Mouse (Mus musculus): ENCODE measurements at regions not wholly inside any gene's neighbourhood (a gene's known extent, or its start where the extent isn't known, plus 50 kb on each side); places are given as distances from the start of the nearest gene placed in this dataset.

DNA sequence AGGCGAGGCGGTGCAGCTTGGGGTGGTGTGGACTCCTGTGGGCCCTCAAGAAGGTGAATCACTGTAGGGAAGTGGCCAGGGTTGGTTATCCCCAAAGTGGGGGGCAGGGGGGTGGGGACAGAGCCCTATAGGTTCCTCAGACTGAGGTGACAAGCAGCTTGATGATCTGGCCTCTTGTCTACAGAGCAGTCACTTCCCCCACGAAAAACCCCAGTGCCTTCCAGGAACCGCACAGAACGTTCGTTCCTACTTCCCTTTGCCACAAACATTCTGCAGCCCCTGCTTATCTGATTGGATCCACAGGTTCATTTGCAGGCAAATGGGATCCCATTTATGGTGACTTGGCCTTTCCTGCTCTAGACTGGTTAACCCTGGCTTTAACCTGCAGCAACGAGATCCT lies 141.5 kb downstream of the Tomm20 start:
- H3K9ac ChIP-seq (ENCODE audit: low read length): no peak overlapping the region
- no peak overlapping the region for H3K4me3 ChIP-seq (ENCODE audit: low read depth, low read length)
- H3K4me1 ChIP-seq (ENCODE audit: control insufficient read depth, insufficient read depth, low read length): no peaks in the 10 kb centered on the region
- no peaks in the 10 kb centered on the region for H3K9me3 ChIP-seq (ENCODE audit: control insufficient read depth, low read length)
- ATAC-seq (ENCODE audit: insufficient number of reproducible peaks, low FRiP score, low TSS enrichment, low read depth) (no peak), DNase-seq (ENCODE audit: low spot score) (no peak)
- 78% methylated on average over 7 of the region's 7 CpGs for WGBS
- H3K4me2 ChIP-seq (ENCODE audit: low read depth, severe bottlenecking): no peak overlapping the region
- H3K27me3 ChIP-seq (ENCODE audit: control insufficient read depth, insufficient read depth, low read length): no peaks in the 10 kb centered on the region
- H3K36me3 ChIP-seq (ENCODE audit: control insufficient read depth, insufficient read depth, low read length): no peaks in the 10 kb centered on the region
- H3K27ac ChIP-seq (replicated peaks; ENCODE audit: low read depth, low read length): no peak overlapping the region

DNA sequence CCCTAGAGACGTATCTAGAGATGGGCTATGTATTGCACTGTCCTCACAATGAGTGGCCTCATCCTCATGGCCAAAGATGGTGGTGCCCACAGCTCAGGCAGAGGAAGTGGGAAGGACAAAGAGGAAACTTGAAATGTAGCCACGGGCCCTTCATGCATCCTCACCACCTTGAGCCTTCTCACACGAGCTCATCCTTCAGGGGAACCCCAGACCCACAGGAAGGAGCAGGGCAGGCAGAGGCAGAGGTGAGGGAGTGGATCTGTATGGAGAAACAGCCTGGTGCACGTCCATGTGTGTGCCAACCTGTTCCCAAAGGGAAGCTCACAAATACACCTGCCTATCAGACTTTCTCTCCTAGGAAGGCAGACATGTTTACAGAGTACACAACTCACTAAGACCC lies 143.0 kb downstream of the Tomm20 start:
- ATAC-seq (ENCODE audit: insufficient number of reproducible peaks, low FRiP score, low TSS enrichment, low read depth): no peak
- H3K9ac ChIP-seq (ENCODE audit: low read length): no peak overlapping the region
- H3K9me3 ChIP-seq (ENCODE audit: control insufficient read depth, low read length): no peaks in the 10 kb centered on the region
- H3K4me3 ChIP-seq (ENCODE audit: low read depth, low read length): no peak overlapping the region
- 77% methylated on average over 4 of the region's 4 CpGs for WGBS
- H3K4me1 ChIP-seq (ENCODE audit: control insufficient read depth, insufficient read depth, low read length): no peaks in the 10 kb centered on the region
- DNase-seq (ENCODE audit: low spot score): no peak
- no peak overlapping the region for H3K4me2 ChIP-seq (ENCODE audit: low read depth, severe bottlenecking)
- H3K27ac ChIP-seq (replicated peaks; ENCODE audit: low read depth, low read length): no peak overlapping the region
- no peaks in the 10 kb centered on the region for H3K36me3 ChIP-seq (ENCODE audit: control insufficient read depth, insufficient read depth, low read length)
- H3K27me3 ChIP-seq (ENCODE audit: control insufficient read depth, insufficient read depth, low read length): no peaks in the 10 kb centered on the region

DNA sequence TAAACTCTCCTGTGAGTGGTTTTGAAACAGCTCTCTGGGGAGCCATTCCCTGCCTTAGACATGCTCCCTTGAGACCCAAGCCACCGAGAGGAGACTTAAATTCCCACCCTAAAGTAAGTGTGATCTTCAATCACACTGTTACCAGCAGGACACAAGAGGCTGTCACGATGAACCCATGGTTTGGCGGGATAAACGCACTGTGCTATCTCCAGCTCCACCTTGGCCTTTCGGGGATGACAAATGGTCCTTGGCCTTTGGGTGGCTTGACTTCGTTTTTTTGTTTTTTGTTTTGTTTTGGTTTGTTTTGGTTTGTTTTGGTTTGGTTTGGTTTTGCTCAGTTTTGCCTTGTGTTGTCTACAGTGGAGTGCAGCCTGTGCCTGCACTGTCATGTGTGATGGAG lies 144.7 kb downstream of the Tomm20 start:
- Histone ChIP-seq H3K9ac (ENCODE audit: low read length) (no peak overlapping the region), H3K36me3 (ENCODE audit: control insufficient read depth, insufficient read depth, low read length) (no peaks in the 10 kb centered on the region), H3K27ac (replicated peaks; ENCODE audit: low read depth, low read length) (no peak overlapping the region), H3K9me3 (ENCODE audit: control insufficient read depth, low read length) (no peaks in the 10 kb centered on the region), H3K4me2 (ENCODE audit: low read depth, severe bottlenecking) (no peak overlapping the region), H3K4me3 (ENCODE audit: low read depth, low read length) (no peak overlapping the region), H3K27me3 (ENCODE audit: control insufficient read depth, insufficient read depth, low read length) (no peaks in the 10 kb centered on the region), H3K4me1 (ENCODE audit: control insufficient read depth, insufficient read depth, low read length) (no peaks in the 10 kb centered on the region)
- no peak for DNase-seq (ENCODE audit: low spot score)
- 46% methylated on average over 6 of the region's 6 CpGs for WGBS
- no peak for ATAC-seq (ENCODE audit: insufficient number of reproducible peaks, low FRiP score, low TSS enrichment, low read depth)

DNA sequence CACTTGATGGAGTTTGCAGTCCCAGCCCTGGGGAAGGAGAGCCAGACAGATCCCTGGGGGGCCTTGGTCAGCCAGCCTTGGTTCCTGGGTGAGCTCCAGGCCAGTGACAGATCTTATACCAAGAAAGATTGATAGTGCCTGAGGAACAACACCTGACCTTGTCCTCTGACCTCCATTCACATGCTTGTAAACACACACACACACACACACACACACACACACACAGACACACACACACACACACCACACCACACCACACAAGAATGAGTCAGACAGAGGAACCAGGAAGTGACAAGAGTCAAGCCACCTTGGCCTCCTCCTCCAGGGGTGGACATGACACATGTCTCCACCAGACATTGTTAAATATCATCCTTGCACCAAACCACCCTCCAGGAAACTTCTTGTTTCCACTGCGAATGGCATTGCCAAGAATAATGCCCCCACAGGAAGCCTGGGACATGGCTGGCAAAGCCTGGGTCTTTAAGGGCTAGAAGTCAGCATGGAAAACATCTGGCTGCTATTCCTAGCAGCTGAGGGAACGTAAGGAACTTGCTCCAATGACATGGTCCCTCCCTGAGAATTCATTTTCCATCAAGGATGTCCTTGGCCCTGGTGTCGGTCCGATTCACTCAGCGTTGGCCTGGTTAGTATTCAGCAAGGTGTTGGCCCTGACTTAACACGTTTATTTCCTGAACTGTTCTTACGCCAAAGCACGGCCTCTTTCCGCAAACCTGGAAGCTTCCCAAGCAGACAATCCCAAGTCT lies 147.9 kb downstream of the Tomm20 start:
- H3K9me3 ChIP-seq (ENCODE audit: control insufficient read depth, low read length): no peaks in the 10 kb centered on the region

DNA sequence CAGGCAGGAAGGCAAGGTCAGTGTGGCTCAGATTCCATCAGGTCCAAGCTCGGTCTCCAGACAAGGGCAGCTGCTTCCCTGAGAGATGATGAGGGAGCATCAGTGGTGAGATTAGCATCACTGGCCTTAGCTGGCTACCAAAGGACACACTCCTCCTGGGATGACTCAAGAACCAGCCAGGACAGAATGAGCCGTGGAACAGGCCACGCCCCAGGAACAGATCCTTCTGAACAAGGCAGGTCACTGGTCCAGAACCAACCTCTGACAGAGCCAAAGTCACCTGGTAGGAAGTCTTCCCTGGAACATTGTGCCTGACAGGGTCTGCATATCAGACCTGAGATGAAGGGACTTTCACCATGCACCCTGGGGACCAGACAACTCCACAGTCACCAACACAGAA lies 152.0 kb downstream of the Tomm20 start:
- Histone ChIP-seq H3K27ac (replicated peaks; ENCODE audit: low read depth, low read length) (no peak overlapping the region), H3K4me2 (ENCODE audit: low read depth, severe bottlenecking) (no peak overlapping the region), H3K9ac (ENCODE audit: low read length) (no peak overlapping the region), H3K4me3 (ENCODE audit: low read depth, low read length) (no peak overlapping the region), H3K27me3 (ENCODE audit: control insufficient read depth, insufficient read depth, low read length) (no peaks in the 10 kb centered on the region), H3K9me3 (ENCODE audit: control insufficient read depth, low read length) (no peaks in the 10 kb centered on the region), H3K36me3 (ENCODE audit: control insufficient read depth, insufficient read depth, low read length) (no peaks in the 10 kb centered on the region), H3K4me1 (ENCODE audit: control insufficient read depth, insufficient read depth, low read length) (0 out of 2 replicates have a peak, but pooled peaks cover 7% of the 10 kb centered on the region)
- DNase-seq (ENCODE audit: low spot score) (no peak), ATAC-seq (ENCODE audit: insufficient number of reproducible peaks, low FRiP score, low TSS enrichment, low read depth) (no peak)
- 78% methylated on average over 3 of the region's 3 CpGs for WGBS

More for the DNA sequence above, 147.9 kb downstream of the Tomm20 start:
- no peaks in the 10 kb centered on the region for H3K4me1 ChIP-seq (ENCODE audit: control insufficient read depth, insufficient read depth, low read length)
- no peak overlapping the region for H3K9ac ChIP-seq (ENCODE audit: low read length)
- ATAC-seq (ENCODE audit: insufficient number of reproducible peaks, low FRiP score, low TSS enrichment, low read depth) (no peak), DNase-seq (ENCODE audit: low spot score) (no peak)
- H3K27me3 ChIP-seq (ENCODE audit: control insufficient read depth, insufficient read depth, low read length): no peaks in the 10 kb centered on the region
- 92% methylated on average over 9 of the region's 9 CpGs for WGBS
- no peak overlapping the region for H3K4me2 ChIP-seq (ENCODE audit: low read depth, severe bottlenecking)
- no peaks in the 10 kb centered on the region for H3K36me3 ChIP-seq (ENCODE audit: control insufficient read depth, insufficient read depth, low read length)
- no peak overlapping the region for H3K27ac ChIP-seq (replicated peaks; ENCODE audit: low read depth, low read length)
- H3K4me3 ChIP-seq (ENCODE audit: low read depth, low read length): no peak overlapping the region

DNA sequence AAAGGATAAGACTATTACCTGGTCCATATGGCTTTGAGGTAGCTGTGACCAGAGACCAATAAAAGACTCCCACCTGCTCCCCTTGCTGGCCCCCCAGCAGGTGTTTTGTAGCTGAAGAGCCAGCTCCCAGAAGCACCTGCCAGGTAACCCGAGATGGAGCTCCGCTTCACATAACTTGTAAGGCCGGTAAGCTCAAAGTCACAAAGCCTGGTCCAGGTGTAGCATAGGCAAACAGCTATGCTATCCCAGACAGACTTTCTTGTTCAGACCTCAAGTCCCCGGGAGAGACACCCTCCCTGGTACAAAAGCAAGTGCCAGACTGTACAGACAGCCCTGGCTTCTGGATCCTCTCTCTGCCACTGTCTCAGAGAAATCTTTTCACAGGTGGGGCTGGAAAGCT lies 154.6 kb downstream of the Tomm20 start:
- 0 out of 2 replicates have a peak, but pooled peaks cover 7% of the 10 kb centered on the region for H3K4me1 ChIP-seq (ENCODE audit: control insufficient read depth, insufficient read depth, low read length)
- no peak overlapping the region for H3K9ac ChIP-seq (ENCODE audit: low read length)
- H3K4me3 ChIP-seq (ENCODE audit: low read depth, low read length): no peak overlapping the region
- ATAC-seq (ENCODE audit: insufficient number of reproducible peaks, low FRiP score, low TSS enrichment, low read depth): no peak
- H3K4me2 ChIP-seq (ENCODE audit: low read depth, severe bottlenecking): no peak overlapping the region
- WGBS: 69% methylated on average over 4 of the region's 4 CpGs
- DNase-seq (ENCODE audit: low spot score): no peak
- no peak overlapping the region for H3K27ac ChIP-seq (replicated peaks; ENCODE audit: low read depth, low read length)
- H3K36me3 ChIP-seq (ENCODE audit: control insufficient read depth, insufficient read depth, low read length): no peaks in the 10 kb centered on the region
- no peaks in the 10 kb centered on the region for H3K27me3 ChIP-seq (ENCODE audit: control insufficient read depth, insufficient read depth, low read length)
- H3K9me3 ChIP-seq (ENCODE audit: control insufficient read depth, low read length): no peaks in the 10 kb centered on the region

DNA sequence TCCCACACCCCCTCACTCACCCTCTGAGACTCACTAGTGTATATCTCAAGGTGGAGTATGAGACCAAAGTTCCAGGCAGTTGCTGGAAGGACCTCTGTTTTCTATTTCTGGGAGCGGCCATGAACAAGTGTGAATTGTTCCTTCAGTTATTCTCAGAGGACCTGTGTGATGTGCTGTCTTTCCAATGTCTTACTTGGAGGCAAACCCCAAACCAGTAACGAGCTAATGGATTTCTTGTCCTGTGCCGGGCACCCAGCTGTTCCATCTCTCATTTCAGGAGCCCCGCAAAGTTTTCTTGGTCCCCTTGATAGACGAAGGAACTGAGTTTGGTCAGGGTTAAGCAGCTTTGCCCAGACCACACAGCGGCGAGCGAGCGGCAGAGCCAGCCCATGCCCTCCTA lies 155.4 kb downstream of the Tomm20 start:
- H3K9ac ChIP-seq (ENCODE audit: low read length): no peak overlapping the region
- no peak for ATAC-seq (ENCODE audit: insufficient number of reproducible peaks, low FRiP score, low TSS enrichment, low read depth)
- H3K27ac ChIP-seq (replicated peaks; ENCODE audit: low read depth, low read length): no peak overlapping the region
- H3K4me1 ChIP-seq (ENCODE audit: control insufficient read depth, insufficient read depth, low read length): 0 out of 2 replicates have a peak, but pooled peaks cover 7% of the 10 kb centered on the region
- no peaks in the 10 kb centered on the region for H3K27me3 ChIP-seq (ENCODE audit: control insufficient read depth, insufficient read depth, low read length)
- H3K4me3 ChIP-seq (ENCODE audit: low read depth, low read length): no peak overlapping the region
- no peak overlapping the region for H3K4me2 ChIP-seq (ENCODE audit: low read depth, severe bottlenecking)
- WGBS: 87% methylated on average over 9 of the region's 9 CpGs
- H3K9me3 ChIP-seq (ENCODE audit: control insufficient read depth, low read length): no peaks in the 10 kb centered on the region
- no peaks in the 10 kb centered on the region for H3K36me3 ChIP-seq (ENCODE audit: control insufficient read depth, insufficient read depth, low read length)
- DNase-seq (ENCODE audit: low spot score): no peak

DNA sequence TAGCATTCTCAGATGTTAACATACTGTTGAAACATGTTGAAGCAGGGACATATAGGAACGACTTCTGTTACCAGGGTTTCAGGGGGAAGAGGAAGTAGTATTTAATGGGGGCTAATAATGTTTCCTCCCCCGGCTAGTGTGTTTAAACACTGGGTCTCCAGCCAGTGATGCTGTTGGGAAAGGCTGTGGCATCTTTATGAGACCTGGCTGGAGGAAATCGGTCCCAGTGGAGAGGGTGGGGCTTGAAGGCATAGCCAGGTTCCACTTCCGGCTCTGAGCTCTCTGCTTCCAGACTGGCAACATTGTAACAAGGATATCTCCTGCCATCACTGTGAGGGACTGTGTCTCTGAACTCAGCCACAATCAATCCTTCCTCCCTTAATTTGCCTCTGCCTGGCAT lies 156.6 kb downstream of the Tomm20 start:
- no peaks in the 10 kb centered on the region for H3K27me3 ChIP-seq (ENCODE audit: control insufficient read depth, insufficient read depth, low read length)
- WGBS: 33% methylated on average over 4 of the region's 4 CpGs
- no peak overlapping the region for H3K27ac ChIP-seq (replicated peaks; ENCODE audit: low read depth, low read length)
- DNase-seq (ENCODE audit: low spot score) (peak; percentile 32), ATAC-seq (ENCODE audit: insufficient number of reproducible peaks, low FRiP score, low TSS enrichment, low read depth) (no peak)
- 0 out of 2 replicates have a peak, but pooled peaks cover 7% of the 10 kb centered on the region for H3K4me1 ChIP-seq (ENCODE audit: control insufficient read depth, insufficient read depth, low read length)
- no peaks in the 10 kb centered on the region for H3K36me3 ChIP-seq (ENCODE audit: control insufficient read depth, insufficient read depth, low read length)
- H3K9ac ChIP-seq (ENCODE audit: low read length): 0 out of 2 replicates have a peak overlapping the region, but pooled peaks have one; percentile 5
- H3K9me3 ChIP-seq (ENCODE audit: control insufficient read depth, low read length): no peaks in the 10 kb centered on the region
- H3K4me2 ChIP-seq (ENCODE audit: low read depth, severe bottlenecking): no peak overlapping the region; the same call in 1 of the 2 replicates
- H3K4me3 ChIP-seq (ENCODE audit: low read depth, low read length): no peak overlapping the region
